Mouse (Mus musculus) small intestine, adult 2 months (tissue): ENCODE results near the gene Fbxw17. TPM values are rescaled to one million over a fixed set of nuclear protein-coding genes. Genes with fewer than 3 reads are reported as not detected.
"Not testable (repeated sequence)": the region's sequence is repeated elsewhere in the genome, so short reads cannot be mapped to it uniquely, and the experiment has no call there.

ENCODE experiments used
- H3K27ac ChIP-seq: fragments of 200-500 bp; 2 replicates; pipeline ENCODE4 v1.5.1; 2012; ENCODE audit warnings: low read depth, low read length, control low read depth, inconsistent platforms; ENCODE audit not compliant: insufficient read depth
- H3K27me3 ChIP-seq: fragments of 200-500 bp; 2 replicates; pipeline ENCODE4 v1.6.1; 2012; ENCODE audit warnings: mild to moderate bottlenecking, moderate library complexity, low read length, inconsistent platforms; ENCODE audit not compliant: control insufficient read depth, insufficient read depth
- H3K36me3 ChIP-seq: fragments of 200-500 bp; 2 replicates; pipeline ENCODE4 v1.6.1; 2012; ENCODE audit warnings: mild to moderate bottlenecking, low read length, control low read depth, inconsistent platforms; ENCODE audit not compliant: control insufficient read depth, insufficient read depth
- H3K4me1 ChIP-seq: fragments of 200-500 bp; 2 replicates; pipeline ENCODE4 v1.6.1; 2012; ENCODE audit warnings: low read length, inconsistent platforms, mixed read lengths; ENCODE audit not compliant: control insufficient read depth, insufficient read depth, insufficient read length
- H3K4me3 ChIP-seq: fragments of 200-500 bp; 2 replicates; pipeline ENCODE4 v1.5.1; 2012; ENCODE audit warnings: low read depth, mild to moderate bottlenecking, control low read depth, inconsistent platforms, low read length, moderate library complexity
- CTCF ChIP-seq: fragments of 200-500 bp; IDR thresholded peaks from 2 replicates; pipeline ENCODE4 v1.5.1; 2012; ENCODE audit warnings: low read depth, mild to moderate bottlenecking, control low read depth, inconsistent platforms, low read length, moderate library complexity, mixed read lengths; ENCODE audit not compliant: insufficient replicate concordance, insufficient read length; ENCODE audit errors: extremely low read depth
- POLR2A ChIP-seq: fragments of 200-500 bp; IDR thresholded peaks from 2 replicates; pipeline ENCODE4 v1.6.1; 2012; ENCODE audit warnings: low read depth, mild to moderate bottlenecking, control low read depth, inconsistent platforms, low read length, moderate library complexity
- WGBS: fragments of 180-500 bp; shearing (Covaris S2); methylation state at CpG from one replicate; pipeline ENCODE4 v1.1.7; 2018; 5-methylcytosine and 5-hydroxymethylcytosine counted together
- polyA plus RNA-seq: library from polyadenylated mRNA; depleted of rRNA; stranded (reverse); fragments of >200 nt; gene quantifications from 2 replicates; pipeline ENCODE4 v1.2.3, GENCODE M21; 2012; rRNA removed

Fbxw17 gene
- polyA plus RNA-seq, 1 experiment, result 17.0 TPM

- 91% methylated on average over 2 of the region's 2 CpGs for WGBS
- H3K4me3 ChIP-seq, result no peak within 1 kb of the TSS
- no peak within 1 kb of the TSS for H3K27ac ChIP-seq
- no peaks in the 10 kb centered on the region for H3K4me1 ChIP-seq
- H3K36me3 ChIP-seq, result no peaks in the 10 kb centered on the region
- no peaks in the 10 kb centered on the region for H3K27me3 ChIP-seq
- TF ChIP-seq CTCF, result no peak
- no peak for TF ChIP-seq POLR2A
These were observed 26.1 kb downstream of the Fbxw17 start, which contains the start of gene Gm47429 for GRCm38 (mm10) chr13:50443812-50444211. Gene Gm47429, minus strand, starts transcription at chr13:50443912.

- 59% methylated on average over 4 of the region's 4 CpGs for WGBS
- no peak overlapping the region for H3K4me3 ChIP-seq
- H3K27me3 ChIP-seq, result no peaks in the 10 kb centered on the region
- TF ChIP-seq POLR2A, result no peak
- TF ChIP-seq CTCF, result no peak
- no peak overlapping the region for H3K27ac ChIP-seq
- no peaks in the 10 kb centered on the region for H3K36me3 ChIP-seq
- no peaks in the 10 kb centered on the region for H3K4me1 ChIP-seq
These were observed 27.6 kb downstream of the Fbxw17 start for GRCm38 (mm10) chr13:50445261-50445660.

- H3K4me1 ChIP-seq, H3K36me3 ChIP-seq, H3K27me3 ChIP-seq, H3K27ac ChIP-seq, H3K4me3 ChIP-seq: not testable (repeated sequence)
- WGBS, result 53% methylated on average over 9 of the region's 9 CpGs
These were observed 34.6 kb downstream of the Fbxw17 start for GRCm38 (mm10) chr13:50452266-50452665.

GRCm38 (mm10) chr13:50453426-50453825 is 35.8 kb downstream of the Fbxw17 start:
- TF ChIP-seq POLR2A (no peak), CTCF (no peak)
- Histone ChIP-seq H3K4me1 (no peaks in the 10 kb centered on the region), H3K27ac (no peak overlapping the region), H3K27me3 (no peaks in the 10 kb centered on the region), H3K36me3 (no peaks in the 10 kb centered on the region), H3K4me3 (no peak overlapping the region)
- 46% methylated on average over 4 of the region's 4 CpGs for WGBS

- H3K4me1 ChIP-seq, H3K27me3 ChIP-seq, H3K27ac ChIP-seq, H3K36me3 ChIP-seq, H3K4me3 ChIP-seq: not testable (repeated sequence)
- 44% methylated on average over 2 of the region's 2 CpGs for WGBS
These were observed 42.8 kb downstream of the Fbxw17 start for GRCm38 (mm10) chr13:50460433-50460832.

- H3K36me3 ChIP-seq, result no peaks in the 10 kb centered on the region
- no peak overlapping the region for H3K27ac ChIP-seq
- 28% methylated on average over 27 of the region's 27 CpGs for WGBS
- no peak overlapping the region for H3K4me3 ChIP-seq
- H3K27me3 ChIP-seq, result no peaks in the 10 kb centered on the region
- no peak for TF ChIP-seq CTCF
- no peak for TF ChIP-seq POLR2A
- no peaks in the 10 kb centered on the region for H3K4me1 ChIP-seq
These were observed 47.2 kb downstream of the Fbxw17 start for GRCm38 (mm10) chr13:50464621-50465562.

- TF ChIP-seq POLR2A (no peak), CTCF (no peak)
- WGBS, result 61% methylated on average over 4 of the region's 4 CpGs
- H3K36me3 ChIP-seq, result no peaks in the 10 kb centered on the region
These were observed 49.3 kb downstream of the Fbxw17 start, which contains the start of gene Nutm2 for GRCm38 (mm10) chr13:50467007-50467406. Gene Nutm2, plus strand, starts transcription at chr13:50467307.

More at GRCm38 (mm10) chr13:50467007-50467406, 49.3 kb downstream of the Fbxw17 start, which contains the start of gene Nutm2:
- Histone ChIP-seq H3K27me3 (no peaks in the 10 kb centered on the region), H3K4me3 (no peak within 1 kb of the TSS), H3K27ac (no peak within 1 kb of the TSS), H3K4me1 (no peaks in the 10 kb centered on the region)

Other genes starting within 250 kb of the Fbxw17 start
- not detected in 2 replicates for gene Gm906, start 167.6 kb upstream of the Fbxw17 start, polyA plus RNA-seq
- gene Gm47429, start 26.0 kb downstream of the Fbxw17 start, polyA plus RNA-seq, result not detected in 2 replicates
- gene Nutm2, start 49.4 kb downstream of the Fbxw17 start, polyA plus RNA-seq, result not detected in 2 replicates
- not detected in 2 replicates for gene Gm904, start 225.4 kb downstream of the Fbxw17 start, polyA plus RNA-seq